Mouse (Mus musculus) NIH3T3 (cell line): ENCODE results near the gene Olfr992.
"Not testable (repeated sequence)": the region's sequence is repeated elsewhere in the genome, so short reads cannot be mapped to it uniquely, and the experiment has no call there.

ENCODE experiments used
- DNase-seq: peaks from one replicate; pipeline ENCODE4 v3.0.0-alpha.2; 2012; ENCODE audit warnings: low read depth

Gene Olfr992

GRCm38 (mm10) chr2:85409369-85409768 lies at the start of gene Olfr992:
Olfr992 (minus strand) TSS chr2:85409469.
- no peak for DNase-seq

GRCm38 (mm10) chr2:85443539-85443938 lies 34.3 kb upstream of the Olfr992 start, which contains the start of gene Olfr995:
Olfr995 (minus strand) TSS chr2:85443639.
- DNase-seq: no peak

DNA sequence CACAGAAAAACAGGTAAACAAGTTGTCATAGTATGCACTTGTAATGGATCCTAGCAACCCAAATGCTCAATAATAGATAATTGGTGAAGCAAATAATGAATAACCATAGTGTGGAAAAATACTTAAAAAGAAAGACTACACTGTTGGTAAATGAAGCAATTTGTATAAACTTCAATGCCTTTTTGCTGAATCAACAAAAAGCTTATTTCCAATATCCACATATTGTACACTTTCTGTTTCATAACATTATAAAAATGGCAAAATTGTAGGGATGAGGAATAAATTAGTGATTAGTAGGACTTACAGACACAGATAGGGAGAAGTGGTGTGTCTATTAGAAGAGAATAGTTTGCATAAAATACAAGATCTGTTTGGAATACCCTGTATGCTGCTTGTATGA lies 33.3 kb upstream of the Olfr992 start:
- DNase-seq: no peak

- DNase-seq: no peak
Observed at GRCm38 (mm10) chr2:85436351-85436750, 27.1 kb upstream of the Olfr992 start, which contains the start of gene Olfr994. Olfr994 (minus strand) TSS chr2:85436451.

GRCm38 (mm10) chr2:85425893-85426292 lies 16.6 kb upstream of the Olfr992 start:
- no peak for DNase-seq

GRCm38 (mm10) chr2:85414777-85415176 lies 5.5 kb upstream of the Olfr992 start, which contains the start of gene Olfr993:
Olfr993 (minus strand) TSS chr2:85414877.
- no peak for DNase-seq

- not testable (repeated sequence) for DNase-seq
Observed at GRCm38 (mm10) chr2:85363127-85363526, 46.1 kb downstream of the Olfr992 start, which contains the start of gene Olfr988. Olfr988 (minus strand) TSS chr2:85363227.
